Mouse (Mus musculus): Measurements from ENCODE around the gene Scamp2. TPM values are rescaled to one million over a fixed set of nuclear protein-coding genes. Genes with fewer than 3 reads are reported as not detected.

The Scamp2 gene
- polyA plus RNA-seq, 1 experiment from 2014 or later, result 75.5 TPM

DNA sequence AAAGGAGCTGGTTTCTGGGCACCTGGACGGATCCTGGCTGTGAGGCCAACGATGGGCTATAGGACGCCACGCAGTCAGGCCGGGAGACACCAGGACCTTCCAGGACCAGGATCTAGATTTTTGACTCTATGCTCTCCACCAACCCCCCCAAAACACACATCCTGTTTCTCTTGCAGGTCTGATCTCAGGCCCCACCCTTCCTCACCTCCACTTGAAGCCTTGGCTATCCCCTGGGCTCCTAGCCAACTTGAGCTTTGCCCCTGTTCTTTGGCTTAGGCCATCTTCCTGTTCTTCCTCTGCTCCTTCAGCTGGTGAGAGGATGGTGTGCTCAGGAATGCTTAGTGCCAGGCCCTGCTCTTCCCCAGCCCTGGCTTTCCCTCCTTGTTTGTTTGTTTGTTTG, 59.9 kb downstream of the Scamp2 start, which contains the start of gene Lman1l:
Gene Lman1l, minus strand, starts transcription at position 101 of the 400 bp plus-strand sequence.
- no peak for DNase-seq (ENCODE audit: low spot score)
- H3K4me3 ChIP-seq (ENCODE audit: low read depth, low read length), result no peak within 1 kb of the TSS
- peaks cover 12% of the 10 kb centered on the region for H3K36me3 ChIP-seq (ENCODE audit: control insufficient read depth, insufficient read depth, low read length)
- no peak within 1 kb of the TSS for H3K4me2 ChIP-seq (ENCODE audit: low read length)
- H3K4me1 ChIP-seq (replicated peaks; ENCODE audit: control insufficient read depth, insufficient read depth, low read length), result no peaks in the 10 kb centered on the region
- H3K9me3 ChIP-seq (ENCODE audit: control insufficient read depth, low read length), result no peaks in the 10 kb centered on the region
- H3K9ac ChIP-seq (ENCODE audit: low read length), result no peak within 1 kb of the TSS
- 95% methylated on average over 5 of the region's 5 CpGs for WGBS
- no peak for ATAC-seq (replicated peaks; ENCODE audit: low FRiP score, low TSS enrichment, low read depth)
- no peak within 1 kb of the TSS for H3K27ac ChIP-seq (ENCODE audit: low read depth)
- H3K27me3 ChIP-seq (replicated peaks; ENCODE audit: control insufficient read depth, insufficient read depth, low read length), result no peaks in the 10 kb centered on the region

DNA sequence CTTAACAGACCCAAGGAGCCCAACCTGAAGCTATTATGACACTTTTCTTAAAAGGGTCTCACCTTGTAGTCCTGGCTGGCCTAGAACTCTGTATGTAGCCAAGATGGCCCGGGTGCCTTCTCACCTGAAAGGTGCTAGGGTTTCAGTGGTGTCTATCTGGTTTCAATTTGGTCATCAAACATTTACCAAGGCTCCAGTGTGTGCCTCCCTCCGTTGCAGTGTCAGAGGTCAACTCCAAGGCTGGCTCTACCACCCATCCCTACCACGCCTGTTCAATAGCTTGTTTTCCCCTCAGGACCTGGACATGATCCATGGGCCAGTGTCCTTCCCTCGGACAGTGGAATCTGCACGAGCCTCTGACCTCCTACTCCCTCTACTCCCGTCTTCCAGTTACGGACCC, 63.6 kb downstream of the Scamp2 start:
- H3K36me3 ChIP-seq (ENCODE audit: control insufficient read depth, insufficient read depth, low read length), result peaks cover 47% of the 10 kb centered on the region
- no peaks in the 10 kb centered on the region for H3K27me3 ChIP-seq (replicated peaks; ENCODE audit: control insufficient read depth, insufficient read depth, low read length)

DNA sequence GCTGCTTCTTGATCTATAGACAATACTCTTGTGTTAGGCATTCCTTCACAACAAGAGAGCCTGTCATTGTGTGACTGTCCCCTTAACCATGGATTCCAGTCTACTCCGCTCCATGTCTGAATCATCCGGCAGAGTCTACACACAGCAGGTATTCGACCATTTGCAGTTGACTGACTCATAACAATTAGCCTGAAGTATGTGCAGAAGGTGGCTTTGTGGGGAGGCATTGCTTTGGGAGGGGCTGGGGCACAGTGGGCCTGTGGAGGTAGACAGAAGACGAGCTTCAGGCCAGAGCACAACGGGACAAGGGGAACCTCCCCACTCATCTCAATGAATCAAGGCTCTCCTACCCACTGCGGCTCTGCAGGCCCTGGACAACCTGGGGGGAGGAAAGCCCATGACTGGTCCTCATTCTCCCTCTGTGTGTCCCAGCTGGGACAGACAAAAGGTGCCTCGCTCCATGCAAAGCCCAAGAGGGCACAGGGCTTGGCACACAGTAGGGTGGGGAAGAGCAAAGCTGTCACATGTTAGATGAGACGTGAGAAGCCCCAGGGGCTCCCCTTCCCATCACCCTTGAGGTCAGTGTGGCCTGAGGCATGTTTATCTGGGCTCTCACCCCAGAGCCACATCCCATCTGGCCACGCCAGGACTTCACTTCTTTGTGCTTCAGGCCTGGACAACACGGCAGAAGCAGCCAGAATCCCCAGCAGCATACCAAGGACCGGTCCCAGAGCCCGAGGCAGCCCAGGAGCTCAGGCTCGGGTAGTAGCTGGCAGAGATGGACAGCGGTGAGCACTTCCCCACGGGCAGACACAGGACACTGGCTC, 65.1 kb downstream of the Scamp2 start:
- H3K36me3 ChIP-seq (ENCODE audit: control insufficient read depth, insufficient read depth, low read length), result peaks cover 62% of the 10 kb centered on the region
- no peaks in the 10 kb centered on the region for H3K27me3 ChIP-seq (replicated peaks; ENCODE audit: control insufficient read depth, insufficient read depth, low read length)
- H3K4me2 ChIP-seq (ENCODE audit: low read length), result no peak overlapping the region
- H3K4me3 ChIP-seq (ENCODE audit: low read depth, low read length), result no peak overlapping the region
- no peak for ATAC-seq (replicated peaks; ENCODE audit: low FRiP score, low TSS enrichment, low read depth)
- H3K9ac ChIP-seq (ENCODE audit: low read length), result no peak overlapping the region
- H3K4me1 ChIP-seq (replicated peaks; ENCODE audit: control insufficient read depth, insufficient read depth, low read length), result no peaks in the 10 kb centered on the region
- H3K27ac ChIP-seq (ENCODE audit: low read depth), result no peak overlapping the region
- DNase-seq (ENCODE audit: low spot score), result no peak
- no peaks in the 10 kb centered on the region for H3K9me3 ChIP-seq (ENCODE audit: control insufficient read depth, low read length)
- WGBS, result 86% methylated on average over 15 of the region's 15 CpGs

More for the DNA sequence above, 63.6 kb downstream of the Scamp2 start:
- no peak overlapping the region for H3K27ac ChIP-seq (ENCODE audit: low read depth)
- no peaks in the 10 kb centered on the region for H3K4me1 ChIP-seq (replicated peaks; ENCODE audit: control insufficient read depth, insufficient read depth, low read length)
- 78% methylated on average over 7 of the region's 7 CpGs for WGBS
- no peak for ATAC-seq (replicated peaks; ENCODE audit: low FRiP score, low TSS enrichment, low read depth)
- no peaks in the 10 kb centered on the region for H3K9me3 ChIP-seq (ENCODE audit: control insufficient read depth, low read length)
- H3K9ac ChIP-seq (ENCODE audit: low read length), result no peak overlapping the region
- no peak overlapping the region for H3K4me3 ChIP-seq (ENCODE audit: low read depth, low read length)
- H3K4me2 ChIP-seq (ENCODE audit: low read length), result no peak overlapping the region
- no peak for DNase-seq (ENCODE audit: low spot score)

DNA sequence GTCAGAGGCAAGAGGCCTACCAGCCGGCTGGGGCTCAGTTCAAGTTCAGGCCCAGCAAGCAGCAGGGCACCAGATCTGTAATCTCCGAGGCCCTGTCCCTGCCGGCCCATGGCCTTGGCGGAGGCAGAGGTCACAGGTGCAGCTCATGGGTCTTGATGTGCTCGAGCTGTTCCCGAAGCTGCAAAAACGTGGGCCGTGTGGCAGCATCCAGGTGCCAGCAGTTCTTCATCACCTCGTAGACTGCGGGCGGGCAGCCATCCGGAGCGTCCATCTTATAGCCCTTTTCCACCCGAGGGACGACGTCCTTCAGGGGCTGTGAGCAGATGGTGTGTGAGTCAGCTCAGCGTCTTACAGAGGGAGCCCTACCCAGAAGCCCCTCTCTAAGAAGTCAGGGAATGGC, 66.4 kb downstream of the Scamp2 start:
- 91% methylated on average over 17 of the region's 17 CpGs for WGBS
- H3K4me3 ChIP-seq (ENCODE audit: low read depth, low read length), result no peak overlapping the region
- ATAC-seq (replicated peaks; ENCODE audit: low FRiP score, low TSS enrichment, low read depth), result no peak
- H3K4me2 ChIP-seq (ENCODE audit: low read length), result no peak overlapping the region
- H3K27me3 ChIP-seq (replicated peaks; ENCODE audit: control insufficient read depth, insufficient read depth, low read length), result no peaks in the 10 kb centered on the region
- DNase-seq (ENCODE audit: low spot score), result no peak
- peaks cover 72% of the 10 kb centered on the region for H3K36me3 ChIP-seq (ENCODE audit: control insufficient read depth, insufficient read depth, low read length)
- H3K27ac ChIP-seq (ENCODE audit: low read depth), result no peak overlapping the region
- H3K9me3 ChIP-seq (ENCODE audit: control insufficient read depth, low read length), result no peaks in the 10 kb centered on the region
- H3K9ac ChIP-seq (ENCODE audit: low read length), result no peak overlapping the region
- no peaks in the 10 kb centered on the region for H3K4me1 ChIP-seq (replicated peaks; ENCODE audit: control insufficient read depth, insufficient read depth, low read length)

DNA sequence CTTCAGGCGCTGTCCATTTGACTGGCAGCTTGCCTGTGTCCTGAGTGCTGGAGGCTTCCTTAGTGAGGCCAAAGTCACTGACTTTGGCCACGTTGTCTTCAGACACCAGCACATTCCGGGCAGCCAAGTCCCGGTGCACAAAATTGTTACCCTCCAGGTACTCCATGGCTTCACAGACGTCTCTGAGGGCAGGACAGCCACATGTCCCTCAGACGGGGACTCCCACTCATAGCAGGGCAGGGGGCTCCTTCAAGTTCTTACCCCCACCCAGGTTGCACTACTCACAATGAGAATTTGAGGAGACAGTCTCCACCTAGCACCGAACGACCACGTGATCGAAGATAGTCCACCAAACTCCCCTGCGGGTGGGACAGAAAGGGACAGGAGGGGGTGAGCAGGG, 67.1 kb downstream of the Scamp2 start:
- Histone ChIP-seq H3K27ac (ENCODE audit: low read depth) (no peak overlapping the region), H3K36me3 (ENCODE audit: control insufficient read depth, insufficient read depth, low read length) (peaks cover 72% of the 10 kb centered on the region)

DNA sequence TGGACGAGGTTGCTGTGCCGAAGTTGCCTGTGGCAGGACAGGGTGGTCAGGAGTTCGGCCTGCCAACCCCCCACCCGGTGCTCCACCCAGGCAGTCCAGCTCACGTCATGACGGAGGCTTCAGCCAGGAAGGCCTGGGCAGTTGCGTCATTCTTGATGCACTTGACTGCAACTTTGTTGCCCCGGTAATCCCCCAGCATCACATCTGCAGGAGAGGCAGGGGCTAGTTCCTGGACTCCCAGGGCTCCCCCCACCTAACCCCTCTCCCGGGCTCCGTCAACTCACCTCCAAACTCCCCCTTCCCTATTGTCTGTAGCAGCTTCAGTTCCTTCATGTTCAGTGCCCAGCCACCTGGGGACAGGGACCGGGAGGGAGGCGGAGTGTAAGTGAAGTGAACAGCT, 68.0 kb downstream of the Scamp2 start:
- Histone ChIP-seq H3K4me1 (replicated peaks; ENCODE audit: control insufficient read depth, insufficient read depth, low read length) (no peaks in the 10 kb centered on the region; the same call in 1 of the 2 replicates), H3K9me3 (ENCODE audit: control insufficient read depth, low read length) (no peaks in the 10 kb centered on the region), H3K4me3 (ENCODE audit: low read depth, low read length) (no peak overlapping the region), H3K27ac (ENCODE audit: low read depth) (no peak overlapping the region), H3K4me2 (ENCODE audit: low read length) (no peak overlapping the region), H3K27me3 (replicated peaks; ENCODE audit: control insufficient read depth, insufficient read depth, low read length) (no peaks in the 10 kb centered on the region), H3K9ac (ENCODE audit: low read length) (no peak overlapping the region), H3K36me3 (ENCODE audit: control insufficient read depth, insufficient read depth, low read length) (peaks cover 77% of the 10 kb centered on the region)
- ATAC-seq (replicated peaks; ENCODE audit: low FRiP score, low TSS enrichment, low read depth) (no peak), DNase-seq (ENCODE audit: low spot score) (no peak)
- 91% methylated on average over 12 of the region's 12 CpGs for WGBS

More for the DNA sequence above, 67.1 kb downstream of the Scamp2 start:
- DNase-seq (ENCODE audit: low spot score) (no peak), ATAC-seq (replicated peaks; ENCODE audit: low FRiP score, low TSS enrichment, low read depth) (no peak)
- no peaks in the 10 kb centered on the region for H3K4me1 ChIP-seq (replicated peaks; ENCODE audit: control insufficient read depth, insufficient read depth, low read length)
- no peaks in the 10 kb centered on the region for H3K9me3 ChIP-seq (ENCODE audit: control insufficient read depth, low read length)
- H3K4me3 ChIP-seq (ENCODE audit: low read depth, low read length), result no peak overlapping the region
- H3K27me3 ChIP-seq (replicated peaks; ENCODE audit: control insufficient read depth, insufficient read depth, low read length), result no peaks in the 10 kb centered on the region
- H3K9ac ChIP-seq (ENCODE audit: low read length), result no peak overlapping the region
- H3K4me2 ChIP-seq (ENCODE audit: low read length), result no peak overlapping the region
- 90% methylated on average over 11 of the region's 11 CpGs for WGBS

DNA sequence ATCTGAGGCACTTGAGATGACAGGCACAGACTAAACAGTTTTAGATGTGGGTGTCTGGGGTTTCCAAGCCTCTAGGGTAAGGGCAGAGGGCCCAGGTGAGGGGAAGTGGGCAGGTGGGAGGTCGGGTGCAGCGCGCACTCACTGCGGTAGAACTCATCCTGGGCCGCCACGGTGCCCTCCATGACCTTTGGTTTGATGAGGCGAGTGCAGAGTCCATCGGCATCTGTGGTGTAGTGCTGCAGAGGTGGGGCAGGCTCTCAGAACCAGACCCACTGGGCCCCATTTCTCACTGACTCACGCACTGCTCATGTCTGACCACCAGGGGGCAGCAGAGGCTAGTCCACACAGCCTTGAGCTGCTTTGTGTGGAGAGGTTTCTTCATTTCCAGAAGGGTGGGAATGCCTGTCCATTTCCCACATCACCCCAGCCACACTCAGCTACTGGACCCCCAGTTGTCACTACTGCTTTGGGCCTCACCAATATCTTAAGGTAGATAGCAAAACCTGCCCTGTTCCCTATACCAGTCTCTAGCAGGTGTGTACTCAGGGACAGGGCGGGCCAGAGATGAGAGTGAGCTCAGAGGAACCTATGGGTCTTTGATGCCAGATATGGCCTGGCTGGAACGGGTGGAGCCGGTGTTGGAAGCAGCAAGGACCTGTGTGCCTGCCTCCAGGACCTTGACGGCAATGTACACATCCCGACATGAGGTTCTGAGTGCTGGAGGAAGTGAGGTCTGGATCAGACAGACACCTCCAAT, 68.6 kb downstream of the Scamp2 start:
- no peaks in the 10 kb centered on the region for H3K27me3 ChIP-seq (replicated peaks; ENCODE audit: control insufficient read depth, insufficient read depth, low read length)
- H3K36me3 ChIP-seq (ENCODE audit: control insufficient read depth, insufficient read depth, low read length), result peaks cover 79% of the 10 kb centered on the region
- no peak overlapping the region for H3K27ac ChIP-seq (ENCODE audit: low read depth)
- 61% methylated on average over 14 of the region's 14 CpGs for WGBS
- H3K4me1 ChIP-seq (replicated peaks; ENCODE audit: control insufficient read depth, insufficient read depth, low read length), result no peaks in the 10 kb centered on the region; the same call in none of the 2 replicates
- peak; percentile 65 for ATAC-seq (replicated peaks; ENCODE audit: low FRiP score, low TSS enrichment, low read depth)
- DNase-seq (ENCODE audit: low spot score), result peak; percentile 91
- H3K9ac ChIP-seq (ENCODE audit: low read length), result no peak overlapping the region
- H3K4me2 ChIP-seq (ENCODE audit: low read length), result no peak overlapping the region
- H3K4me3 ChIP-seq (ENCODE audit: low read depth, low read length), result no peak overlapping the region
- H3K9me3 ChIP-seq (ENCODE audit: control insufficient read depth, low read length), result no peaks in the 10 kb centered on the region

DNA sequence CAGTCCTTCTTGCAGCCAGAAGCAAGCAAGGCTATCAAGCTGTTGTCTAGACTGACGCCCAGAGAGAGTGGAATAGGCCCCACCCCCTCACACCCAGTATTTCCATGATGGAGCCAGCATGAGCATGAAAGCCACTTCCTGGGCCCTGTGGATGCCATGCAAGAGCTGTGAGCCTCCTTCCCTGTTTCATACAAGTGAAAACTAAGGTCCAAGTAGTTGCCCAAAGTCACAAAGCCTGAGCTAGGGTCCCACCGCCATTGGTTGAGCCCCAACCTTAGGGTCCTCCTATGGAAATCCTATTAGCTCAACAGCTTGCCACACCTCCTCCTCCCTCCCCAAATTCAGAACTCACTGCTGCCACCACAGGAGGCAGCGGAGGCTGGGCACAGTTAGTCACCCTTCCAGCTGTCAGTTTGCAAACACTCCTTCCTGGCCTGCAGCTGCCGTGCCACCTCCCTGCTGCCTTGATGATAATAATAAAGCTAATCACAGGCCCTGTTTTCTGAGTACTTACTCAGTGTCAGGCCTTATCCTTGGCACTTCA, 72.8 kb downstream of the Scamp2 start:
- H3K27ac ChIP-seq (ENCODE audit: low read depth), result no peak overlapping the region
- ATAC-seq (replicated peaks; ENCODE audit: low FRiP score, low TSS enrichment, low read depth), result no peak

More for the DNA sequence above, 72.8 kb downstream of the Scamp2 start:
- H3K4me2 ChIP-seq (ENCODE audit: low read length), result no peak overlapping the region
- 43% methylated on average over 4 of the region's 4 CpGs for WGBS
- H3K27me3 ChIP-seq (replicated peaks; ENCODE audit: control insufficient read depth, insufficient read depth, low read length), result no peaks in the 10 kb centered on the region
- peaks cover 45% of the 10 kb centered on the region for H3K36me3 ChIP-seq (ENCODE audit: control insufficient read depth, insufficient read depth, low read length)
- no peak overlapping the region for H3K4me3 ChIP-seq (ENCODE audit: low read depth, low read length)
- no peaks in the 10 kb centered on the region for H3K9me3 ChIP-seq (ENCODE audit: control insufficient read depth, low read length)
- H3K9ac ChIP-seq (ENCODE audit: low read length), result no peak overlapping the region
- no peak for DNase-seq (ENCODE audit: low spot score)
- peaks cover 17% of the 10 kb centered on the region for H3K4me1 ChIP-seq (replicated peaks; ENCODE audit: control insufficient read depth, insufficient read depth, low read length)
